Mouse (Mus musculus) adrenal gland (tissue): ENCODE measurements around the gene Gpr171.

Source experiments
- intact Hi-C: fragments of 180-260 bp; cut with DNase I; formaldehyde crosslinking; loops from one replicate; pipeline ENCODE4 v1.15.1; 2025

Gpr171 gene

DNA sequence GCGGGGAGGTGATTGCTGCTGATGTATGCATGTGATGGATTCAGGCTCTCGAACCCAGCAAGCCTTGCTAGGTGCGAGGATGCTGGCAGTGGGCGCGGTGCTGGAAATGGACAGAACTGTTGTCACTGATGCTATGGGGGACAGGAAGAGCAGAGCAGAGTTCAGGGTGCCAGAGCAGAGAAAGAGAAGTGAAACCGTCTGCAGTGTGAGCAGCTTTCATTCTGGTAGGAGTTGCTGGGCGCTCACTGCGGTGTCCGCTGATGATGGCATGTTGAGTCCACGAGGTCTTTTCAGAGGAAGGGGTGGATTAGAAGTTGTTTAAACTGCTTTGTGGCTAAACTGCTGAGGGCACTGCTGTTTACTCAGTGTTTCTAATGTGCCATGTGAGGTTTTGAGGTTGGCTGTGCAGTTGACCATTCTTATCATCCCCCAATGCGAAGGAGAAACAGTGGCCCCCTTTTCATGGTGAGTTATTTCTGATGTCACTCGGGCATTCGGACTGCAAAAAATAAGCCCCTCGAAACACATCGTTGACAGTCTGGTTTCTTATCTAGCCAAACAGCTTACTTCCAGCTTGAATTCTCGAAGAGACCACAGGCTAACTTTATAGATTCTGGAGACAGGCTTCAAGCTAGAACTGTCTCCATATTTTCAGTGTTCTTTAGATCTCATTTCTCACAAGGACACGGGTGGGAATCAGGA is 46.6 kb downstream of the Gpr171 start:
- intact Hi-C loops, result loop anchor here (10.0 kb wide), 1 partner anchor 210 kb away; no protein-coding TSS in a partner anchor
